Mouse (Mus musculus): ENCODE results near the gene Olfr750.
A peak's percentile ranks its signal among the peaks of the same experiment; 100 is the strongest.
"Not testable (repeated sequence)": the region's sequence is repeated elsewhere in the genome, so short reads cannot be mapped to it uniquely, and the experiment has no call there.

The Olfr750 gene

GRCm38 (mm10) chr14:51074335-51074734 lies at the start of gene Olfr750:
Gene Olfr750, minus strand, starts transcription at chr14:51074435.
- DNase-seq (ENCODE audit: low read depth, low spot score) = no peak

- no peak for DNase-seq (ENCODE audit: low read depth, low spot score)
Observed at GRCm38 (mm10) chr14:51113916-51114560, 39.8 kb upstream of the Olfr750 start, which contains the start of gene Eddm3b. Gene Eddm3b, plus strand, starts transcription at chr14:51114426.

- no peak for DNase-seq (ENCODE audit: low read depth, low spot score)
Observed at GRCm38 (mm10) chr14:51113476-51113875, 39.2 kb upstream of the Olfr750 start.

GRCm38 (mm10) chr14:51111966-51112365 lies 37.7 kb upstream of the Olfr750 start:
- no peak for DNase-seq (ENCODE audit: low read depth, low spot score)

GRCm38 (mm10) chr14:51106449-51106967 lies 32.3 kb upstream of the Olfr750 start:
- no peak for DNase-seq (ENCODE audit: low read depth, low spot score)

GRCm38 (mm10) chr14:51104366-51104765 lies 30.1 kb upstream of the Olfr750 start:
- no peak for DNase-seq (ENCODE audit: low read depth, low spot score)

- no peak for DNase-seq (ENCODE audit: low read depth, low spot score)
Observed at GRCm38 (mm10) chr14:51103217-51103616, 29.0 kb upstream of the Olfr750 start.

GRCm38 (mm10) chr14:51101284-51101683 lies 27.0 kb upstream of the Olfr750 start:
- no peak for DNase-seq (ENCODE audit: low read depth, low spot score)

- no peak for DNase-seq (ENCODE audit: low read depth, low spot score)
Observed at GRCm38 (mm10) chr14:51098921-51099320, 24.7 kb upstream of the Olfr750 start.

- not testable (repeated sequence) for DNase-seq (ENCODE audit: low read depth, low spot score)
Observed at GRCm38 (mm10) chr14:51098300-51098699, 24.1 kb upstream of the Olfr750 start.

- no peak for DNase-seq (ENCODE audit: low read depth, low spot score)
Observed at GRCm38 (mm10) chr14:51095736-51096524, 21.7 kb upstream of the Olfr750 start.

GRCm38 (mm10) chr14:51094921-51095320 lies 20.7 kb upstream of the Olfr750 start:
- no peak for DNase-seq (ENCODE audit: low read depth, low spot score)

- no peak for DNase-seq (ENCODE audit: low read depth, low spot score)
Observed at GRCm38 (mm10) chr14:51094096-51094875, 20.1 kb upstream of the Olfr750 start.

- no peak for DNase-seq (ENCODE audit: low read depth, low spot score)
Observed at GRCm38 (mm10) chr14:51093496-51093895, 19.3 kb upstream of the Olfr750 start.

- DNase-seq (ENCODE audit: low read depth, low spot score) = no peak
Observed at GRCm38 (mm10) chr14:51092073-51092620, 17.9 kb upstream of the Olfr750 start.

GRCm38 (mm10) chr14:51090921-51091900 lies 17.0 kb upstream of the Olfr750 start, which contains the start of the genes Rnase4 and Ang:
Gene Rnase4, plus strand, starts transcription at chr14:51091077.
Gene Ang, plus strand, starts transcription at chr14:51091150.
- no peak for DNase-seq (ENCODE audit: low read depth, low spot score)

- peak; percentile 65 for DNase-seq (ENCODE audit: low read depth, low spot score)
Observed at GRCm38 (mm10) chr14:51090077-51090781, 16.0 kb upstream of the Olfr750 start.

GRCm38 (mm10) chr14:51089674-51090076 lies 15.4 kb upstream of the Olfr750 start:
- no peak for DNase-seq (ENCODE audit: low read depth, low spot score)

GRCm38 (mm10) chr14:51088970-51089673 lies 14.9 kb upstream of the Olfr750 start:
- peak; percentile 92 for DNase-seq (ENCODE audit: low read depth, low spot score)
